Mouse (Mus musculus): ENCODE measurements at regions not wholly inside any gene's neighbourhood (a gene's known extent, or its start where the extent isn't known, plus 50 kb on each side); places are given as distances from the start of the nearest gene placed in this dataset.
A peak's percentile ranks its signal among the peaks of the same experiment; 100 is the strongest.

- no peak for TF ChIP-seq E2F4 (IDR thresholded peaks at IDR 0.05; ENCODE audit: insufficient read depth)
- peak in 2 of 3 experiments; percentile 55 to 71 for TF ChIP-seq MYOD1 (IDR thresholded peaks at IDR 0.05; ENCODE audit: control insufficient read depth in 1 of 3, insufficient read length in 2 of 3, low read depth in 2 of 3)
- Histone ChIP-seq H3K4me2 (ENCODE audit: low read depth) (peak overlapping the region; percentile 22), H3K79me2 (ENCODE audit: control insufficient read depth, insufficient read depth) (no peaks in the 10 kb centered on the region), H3K4me3 (no peak overlapping the region), H3K36me3 (ENCODE audit: control insufficient read depth, insufficient read depth) (no peaks in the 10 kb centered on the region), H3ac (ENCODE audit: control insufficient read depth, insufficient read length) (no peak overlapping the region), H3K27me3 (ENCODE audit: control insufficient read depth, insufficient read depth, insufficient read length) (no peaks in the 10 kb centered on the region)
Measured at GRCm38 (mm10) chr13:31060916-31061431, 87.0 kb downstream of the Gm5447 start.

GRCm38 (mm10) chr13:31068343-31068742, 94.3 kb downstream of the Gm5447 start:
- Histone ChIP-seq H3K36me3 (ENCODE audit: control insufficient read depth, insufficient read depth) (no peaks in the 10 kb centered on the region), H3ac (ENCODE audit: control insufficient read depth, insufficient read length) (no peak overlapping the region), H3K79me2 (ENCODE audit: control insufficient read depth, insufficient read depth) (no peaks in the 10 kb centered on the region), H3K4me2 (ENCODE audit: low read depth) (no peak overlapping the region), H3K4me3 (no peak overlapping the region), H3K27me3 (ENCODE audit: control insufficient read depth, insufficient read depth, insufficient read length) (no peaks in the 10 kb centered on the region)
- TF ChIP-seq MYOD1 (IDR thresholded peaks at IDR 0.05; ENCODE audit: control insufficient read depth in 1 of 3, insufficient read length in 2 of 3, low read depth in 2 of 3): no peak
- no peak for TF ChIP-seq REST (IDR thresholded peaks at IDR 0.05; ENCODE audit: insufficient read depth, insufficient read length)
- TF ChIP-seq SRF (IDR thresholded peaks at IDR 0.05; ENCODE audit: control insufficient read depth, insufficient read length, low read depth): no peak
- no peak for TF ChIP-seq MYOG (IDR thresholded peaks at IDR 0.05; ENCODE audit: control insufficient read depth in 1 of 3, insufficient read depth in 1 of 3, insufficient read length in 2 of 3, low read depth in 2 of 3)
- TF ChIP-seq POLR2A (IDR thresholded peaks at IDR 0.05; ENCODE audit: insufficient read length, low read depth): no peak
- TF ChIP-seq TCF3 (IDR thresholded peaks at IDR 0.05; ENCODE audit: insufficient read length, low read depth): no peak
- TF ChIP-seq TCF12 (IDR thresholded peaks at IDR 0.05; ENCODE audit: insufficient read depth, poor library complexity, severe bottlenecking): no peak
- no peak for TF ChIP-seq E2F4 (IDR thresholded peaks at IDR 0.05; ENCODE audit: insufficient read depth)
- no peak for TF ChIP-seq POLR2AphosphoS2 (IDR thresholded peaks at IDR 0.05; ENCODE audit: insufficient read length, low read depth)
- TF ChIP-seq USF1 (IDR thresholded peaks at IDR 0.05; ENCODE audit: low read depth): no peak
- TF ChIP-seq CEBPB (IDR thresholded peaks at IDR 0.05; ENCODE audit: insufficient read depth, poor library complexity, severe bottlenecking): no peak
- no peak for TF ChIP-seq MAX (IDR thresholded peaks at IDR 0.05; ENCODE audit: low read depth)

GRCm38 (mm10) chr13:31076541-31076940, 102.5 kb downstream of the Gm5447 start:
- no peak overlapping the region for H3ac ChIP-seq (ENCODE audit: control insufficient read depth, insufficient read length)
- no peak overlapping the region for H3K4me3 ChIP-seq
- no peaks in the 10 kb centered on the region for H3K27me3 ChIP-seq (ENCODE audit: control insufficient read depth, insufficient read depth, insufficient read length)
- H3K4me2 ChIP-seq (ENCODE audit: low read depth): no peak overlapping the region
- no peaks in the 10 kb centered on the region for H3K36me3 ChIP-seq (ENCODE audit: control insufficient read depth, insufficient read depth)
- no peak for TF ChIP-seq SRF (IDR thresholded peaks at IDR 0.05; ENCODE audit: control insufficient read depth, insufficient read length, low read depth)
- no peak for TF ChIP-seq POLR2A (IDR thresholded peaks at IDR 0.05; ENCODE audit: insufficient read length, low read depth)
- TF ChIP-seq REST (IDR thresholded peaks at IDR 0.05; ENCODE audit: insufficient read depth, insufficient read length): no peak
- H3K79me2 ChIP-seq (ENCODE audit: control insufficient read depth, insufficient read depth): no peaks in the 10 kb centered on the region

GRCm38 (mm10) chr13:31078751-31079150, 104.7 kb downstream of the Gm5447 start:
- no peak overlapping the region for H3ac ChIP-seq (ENCODE audit: control insufficient read depth, insufficient read length)
- no peak overlapping the region for H3K4me3 ChIP-seq
- H3K27me3 ChIP-seq (ENCODE audit: control insufficient read depth, insufficient read depth, insufficient read length): no peaks in the 10 kb centered on the region
- no peak for TF ChIP-seq POLR2AphosphoS2 (IDR thresholded peaks at IDR 0.05; ENCODE audit: insufficient read length, low read depth)
- TF ChIP-seq MAX (IDR thresholded peaks at IDR 0.05; ENCODE audit: low read depth): no peak
- no peak for TF ChIP-seq MYOG (IDR thresholded peaks at IDR 0.05; ENCODE audit: control insufficient read depth in 1 of 3, insufficient read depth in 1 of 3, insufficient read length in 2 of 3, low read depth in 2 of 3)
- TF ChIP-seq E2F4 (IDR thresholded peaks at IDR 0.05; ENCODE audit: insufficient read depth): no peak
- no peak for TF ChIP-seq TCF12 (IDR thresholded peaks at IDR 0.05; ENCODE audit: insufficient read depth, poor library complexity, severe bottlenecking)
- TF ChIP-seq SRF (IDR thresholded peaks at IDR 0.05; ENCODE audit: control insufficient read depth, insufficient read length, low read depth): no peak
- TF ChIP-seq MYOD1 (IDR thresholded peaks at IDR 0.05; ENCODE audit: control insufficient read depth in 1 of 3, insufficient read length in 2 of 3, low read depth in 2 of 3): no peak
- no peak overlapping the region for H3K4me2 ChIP-seq (ENCODE audit: low read depth)
- H3K79me2 ChIP-seq (ENCODE audit: control insufficient read depth, insufficient read depth): no peaks in the 10 kb centered on the region
- no peaks in the 10 kb centered on the region for H3K36me3 ChIP-seq (ENCODE audit: control insufficient read depth, insufficient read depth)

- Histone ChIP-seq H3ac (ENCODE audit: control insufficient read depth, insufficient read length) (no peak overlapping the region), H3K4me2 (ENCODE audit: low read depth) (no peak overlapping the region), H3K4me3 (no peak overlapping the region), H3K36me3 (ENCODE audit: control insufficient read depth, insufficient read depth) (no peaks in the 10 kb centered on the region), H3K79me2 (ENCODE audit: control insufficient read depth, insufficient read depth) (no peaks in the 10 kb centered on the region), H3K27me3 (ENCODE audit: control insufficient read depth, insufficient read depth, insufficient read length) (no peaks in the 10 kb centered on the region)
- TF ChIP-seq TCF12 (IDR thresholded peaks at IDR 0.05; ENCODE audit: insufficient read depth, poor library complexity, severe bottlenecking) (no peak), USF1 (IDR thresholded peaks at IDR 0.05; ENCODE audit: low read depth) (no peak), MYOG (IDR thresholded peaks at IDR 0.05; ENCODE audit: control insufficient read depth in 1 of 3, insufficient read depth in 1 of 3, insufficient read length in 2 of 3, low read depth in 2 of 3) (no peak), MYOD1 (IDR thresholded peaks at IDR 0.05; ENCODE audit: control insufficient read depth in 1 of 3, insufficient read length in 2 of 3, low read depth in 2 of 3) (no peak)
Measured at GRCm38 (mm10) chr13:31080215-31080614, 106.2 kb downstream of the Gm5447 start.

Measured in myocyte (in vitro differentiated cells).